Comparison of ENCODE assay signal across 29 mouse cellular contexts in the genomic region with DNA sequence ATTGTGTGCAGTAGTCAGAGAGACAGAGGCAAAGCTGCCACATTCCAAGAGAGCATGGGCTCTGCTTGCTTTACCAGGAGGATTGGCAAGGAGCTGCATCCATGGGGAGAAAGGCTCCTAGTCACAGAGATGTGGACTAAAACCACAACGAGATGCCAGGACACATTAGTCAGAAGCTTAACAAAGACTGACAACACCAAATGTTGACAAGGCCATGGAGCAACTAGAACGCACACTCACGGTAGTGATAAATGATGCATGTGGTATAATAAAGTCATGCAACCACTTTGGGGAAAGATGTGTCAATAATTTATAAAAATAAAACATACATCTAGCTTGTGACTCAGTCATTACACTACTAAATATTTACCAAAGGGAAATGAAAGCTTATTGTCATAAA. TPM values are rescaled to one million over a fixed set of nuclear protein-coding genes. Genes with fewer than 3 reads are reported as not detected.
DNase-seq lines count a peak whose midpoint lies in the region; ATAC-seq and TF ChIP-seq lines count a peak whose summit lies in the region.
"Had no signal": no experiment of that assay in that cellular context is flagged by ENCODE, and none has a peak within 500 bp of the region (broad histone marks: within the 10 kb centered on the region; RNA-seq: fewer than 3 reads in every experiment).

No protein-coding gene starts in this region.

- no peak overlapping the region for H3ac ChIP-seq in myocyte (ENCODE audit: control insufficient read depth, insufficient read length)

- H3K79me2 ChIP-seq in myocyte (ENCODE audit: control insufficient read depth, insufficient read depth): no peaks in the 10 kb centered on the region

- DNase-seq in 3T3-L1 (ENCODE audit: low read depth, low spot score): peak; percentile 75
- peak; percentile 45 for DNase-seq in Muller cell, postnatal 12 days (ENCODE audit: inconsistent ontology term)
- no peak for DNase-seq in layer of hippocampus, adult 18-20 months (ENCODE audit: low spot score in 2 of 2)
- DNase-seq in ovary, postnatal 14 days (ENCODE audit: low spot score): no peak
- DNase-seq: adrenal gland, adult 8-10 months; adrenal gland, postnatal 14 days; adrenal gland, postnatal 36 days; cerebellum, adult 11-12 months; cerebellum, adult 2 months; cerebellum, adult 9-10 months; cerebellum, postnatal 10 days; cerebellum, postnatal 25 days; embryo, embryonic 11 days had no signal

- H3K4me3 ChIP-seq in myocyte: no peak overlapping the region
- H3K4me3 ChIP-seq: embryonic facial prominence, embryonic 13.5 days; embryonic facial prominence, embryonic 15.5 days; erythroblast, embryonic 14.5 days; forebrain, embryonic 10.5 days; forebrain, embryonic 12.5 days had no signal

- H3K27me3 ChIP-seq in myocyte (ENCODE audit: control insufficient read depth, insufficient read depth, insufficient read length): no peaks in the 10 kb centered on the region
- H3K27me3 ChIP-seq: embryonic facial prominence, embryonic 13.5 days; embryonic facial prominence, embryonic 15.5 days; forebrain, embryonic 12.5 days; Patski had no signal

- no peak for ATAC-seq in megakaryocyte progenitor cell, adult 5-6 weeks (replicated peaks; ENCODE audit: poor library complexity)
- ATAC-seq: activated CD4-positive, CD25-positive, alpha-beta regulatory T cell, adult 4 months; CD4-positive, CD25-positive, alpha-beta regulatory T cell, adult 4 months; forebrain, embryonic 14.5 days; forebrain, embryonic 16.5 days; Patski had no signal

- TF ChIP-seq POLR2A in myocyte (IDR thresholded peaks at IDR 0.05; ENCODE audit: insufficient read length, low read depth): no peak

- no peaks in the 10 kb centered on the region for H3K36me3 ChIP-seq in myocyte (ENCODE audit: control insufficient read depth, insufficient read depth)
- H3K36me3 ChIP-seq: embryonic facial prominence, embryonic 13.5 days; embryonic facial prominence, embryonic 15.5 days; forebrain, embryonic 10.5 days; forebrain, embryonic 12.5 days; G1E had no signal

- H3K4me2 ChIP-seq in myocyte (ENCODE audit: low read depth): no peak overlapping the region
- H3K4me2 ChIP-seq: embryonic facial prominence, embryonic 13.5 days; embryonic facial prominence, embryonic 15.5 days; forebrain, embryonic 12.5 days had no signal

TF ChIP-seq in myocyte, 11 proteins besides CTCF, POLR2A, EP300 and RAD21:
- TF ChIP-seq MYOD1 (IDR thresholded peaks at IDR 0.05; ENCODE audit: control insufficient read depth in 1 of 3, insufficient read length in 2 of 3, low read depth in 2 of 3) (peak in 2 of 3 experiments; percentile 97), CEBPB (IDR thresholded peaks at IDR 0.05; ENCODE audit: insufficient read depth, poor library complexity, severe bottlenecking) (peak; percentile 65; the same call in 1 of the 2 replicates), TCF3 (IDR thresholded peaks at IDR 0.05; ENCODE audit: insufficient read length, low read depth) (peak; percentile 33), TCF12 (IDR thresholded peaks at IDR 0.05; ENCODE audit: insufficient read depth, poor library complexity, severe bottlenecking) (no peak), E2F4 (IDR thresholded peaks at IDR 0.05; ENCODE audit: insufficient read depth) (no peak)

RNA-seq across cellular contexts. Expression of gene Grhl3, which starts 28.1 kb away (rescaled TPM):
- 0.95 TPM for polyA plus RNA-seq in myocyte (2012; fragmentation: generic; extraction: Trizol)
- under 1 TPM; 0.48 to 0.79 TPM for total RNA-seq in layer of hippocampus, adult 18-20 months (2021)
- not detected in 2 replicates for total RNA-seq in megakaryocyte progenitor cell, adult 5-6 weeks (2015)
- not detected in 2 replicates for total RNA-seq in megakaryocyte progenitor cell, adult 5-6 weeks (2017)
- total RNA-seq: adrenal gland, adult 18-20 months; adrenal gland, postnatal 36 days; CH12.LX; common myeloid progenitor, adult 5-6 weeks; G1E had no signal
- polyA plus RNA-seq: activated CD4-positive, CD25-positive, alpha-beta regulatory T cell, adult 4 months; CD4-positive, CD25-positive, alpha-beta regulatory T cell, adult 4 months; erythroblast, embryonic 14.5 days; G1E; Patski had no signal

Comparison
In these comparisons a context has a peak if more than half of its experiments do, and no peak if none do; other contexts are left out.
1. DNase-seq: peak in 3T3-L1 (single experiment) and Muller cell, postnatal 12 days (single experiment); none in layer of hippocampus, adult 18-20 months (0 of 2) and ovary, postnatal 14 days (single experiment).